In genomic region chr16:18392469-18393426, GRCm38 (mm10) we compare ENCODE assay signal across 7 mouse cellular contexts. TPM values are rescaled to one million over a fixed set of nuclear protein-coding genes. Genes with fewer than 3 reads are reported as not detected.
A peak's percentile ranks its signal among the peaks of the same experiment; 100 is the strongest.
DNase-seq lines count a peak whose midpoint lies in the region; ATAC-seq lines count a peak whose summit lies in the region.

No protein-coding gene starts in this region.

- no peaks in the 10 kb centered on the region for H3K9me3 ChIP-seq in intestine, embryonic 15.5 days
- H3K9me3 ChIP-seq in limb, embryonic 12.5 days: no peaks in the 10 kb centered on the region
- no peaks in the 10 kb centered on the region for H3K9me3 ChIP-seq in midbrain, embryonic 13.5 days

- peak overlapping the region; percentile 65 for H3K4me3 ChIP-seq in intestine, embryonic 15.5 days (replicated peaks)
- peak overlapping the region; percentile 81 for H3K4me3 ChIP-seq in limb, embryonic 12.5 days (replicated peaks)
- H3K4me3 ChIP-seq in midbrain, embryonic 13.5 days (replicated peaks): peak overlapping the region; percentile 88

- peak; percentile 96 for DNase-seq in adrenal gland, adult 2 months
- DNase-seq in embryo, embryonic 10.5 days (ENCODE audit: low spot score): peak; percentile 91
- DNase-seq in gastrocnemius, postnatal 4 days (ENCODE audit: low spot score in 2 of 2): peak; percentile 79 to 85
- DNase-seq in spleen, adult 18-20 months: peak; percentile 77 to 86

- WGBS in intestine, embryonic 15.5 days: under 1% methylated on average over 49 of the region's 63 CpGs
- under 1% methylated on average over 63 of the region's 63 CpGs for WGBS in limb, embryonic 12.5 days
- WGBS in midbrain, embryonic 13.5 days: under 1% methylated on average over 63 of the region's 63 CpGs

- peaks cover 2% of the 10 kb centered on the region for H3K36me3 ChIP-seq in intestine, embryonic 15.5 days
- peaks cover 15% of the 10 kb centered on the region for H3K36me3 ChIP-seq in limb, embryonic 12.5 days
- H3K36me3 ChIP-seq in midbrain, embryonic 13.5 days: peaks cover 23% of the 10 kb centered on the region

- H3K4me1 ChIP-seq in intestine, embryonic 15.5 days (replicated peaks): peaks cover 40% of the 10 kb centered on the region
- peaks cover 47% of the 10 kb centered on the region for H3K4me1 ChIP-seq in limb, embryonic 12.5 days (replicated peaks)
- H3K4me1 ChIP-seq in midbrain, embryonic 13.5 days (replicated peaks): peaks cover 68% of the 10 kb centered on the region

- peak; percentile 93 for ATAC-seq in intestine, embryonic 15.5 days
- peak; percentile 80 for ATAC-seq in limb, embryonic 12.5 days (ENCODE audit: insufficient number of reproducible peaks, insufficient read depth, low FRiP score, low TSS enrichment, low read depth)
- ATAC-seq in midbrain, embryonic 13.5 days: peak; percentile 83

- H3K9ac ChIP-seq in intestine, embryonic 15.5 days: peak overlapping the region; percentile 75
- peak overlapping the region; percentile 80 for H3K9ac ChIP-seq in limb, embryonic 12.5 days (replicated peaks)
- peak overlapping the region; percentile 94 for H3K9ac ChIP-seq in midbrain, embryonic 13.5 days (replicated peaks)

- no peaks in the 10 kb centered on the region for H3K27me3 ChIP-seq in intestine, embryonic 15.5 days (replicated peaks)
- no peaks in the 10 kb centered on the region for H3K27me3 ChIP-seq in limb, embryonic 12.5 days
- H3K27me3 ChIP-seq in midbrain, embryonic 13.5 days: no peaks in the 10 kb centered on the region

- peak overlapping the region; percentile 94 for H3K4me2 ChIP-seq in intestine, embryonic 15.5 days (replicated peaks)
- H3K4me2 ChIP-seq in limb, embryonic 12.5 days: peak overlapping the region; percentile 90
- H3K4me2 ChIP-seq in midbrain, embryonic 13.5 days (replicated peaks): peak overlapping the region; percentile 87

- peak overlapping the region; percentile 57 for H3K27ac ChIP-seq in intestine, embryonic 15.5 days
- H3K27ac ChIP-seq in limb, embryonic 12.5 days: peak overlapping the region; percentile 81
- peak overlapping the region; percentile 96 for H3K27ac ChIP-seq in midbrain, embryonic 13.5 days

RNA-seq across cellular contexts. Expression of gene Txnrd2, which starts 33.4 kb away (rescaled TPM):
- 10 to 100 TPM; 73.3 TPM for total RNA-seq in adrenal gland, adult 2 months (2021)
- 50.3 and 64.6 TPM in 2 replicates for polyA plus RNA-seq in adrenal gland, adult 2 months (2012; rRNA removed)
- total RNA-seq in gastrocnemius, postnatal 4 days (2021): 10 to 100 TPM; 10.1 to 14.9 TPM
- 25.4 and 25.8 TPM in 2 replicates for polyA plus RNA-seq in intestine, embryonic 15.5 days (2015; fragmentation: Nextera tagmentation; extraction: Ambion mirVana)
- 23.1 and 26.1 TPM in 2 replicates for polyA plus RNA-seq in limb, embryonic 12.5 days (2016; fragmentation: Nextera tagmentation; extraction: Ambion mirVana)
- 25.9 and 28.6 TPM in 2 replicates for polyA plus RNA-seq in midbrain, embryonic 13.5 days (2015; fragmentation: Nextera tagmentation; extraction: Ambion mirVana)

RNA-seq across cellular contexts. Expression of gene Comt, which starts 33.9 kb away (rescaled TPM):
- 100 to 1,000 TPM; 203 to 288 TPM for total RNA-seq in adrenal gland, adult 2 months (2021)
- polyA plus RNA-seq in adrenal gland, adult 2 months (2012; rRNA removed): 407 and 432 TPM in 2 replicates
- total RNA-seq in gastrocnemius, postnatal 4 days (2021): 10 to 100 TPM; 52.9 to 62.8 TPM
- 89.5 and 97.1 TPM in 2 replicates for polyA plus RNA-seq in intestine, embryonic 15.5 days (2015; fragmentation: Nextera tagmentation; extraction: Ambion mirVana)
- polyA plus RNA-seq in limb, embryonic 12.5 days (2016; fragmentation: Nextera tagmentation; extraction: Ambion mirVana): 66.5 and 71.0 TPM in 2 replicates
- 75.7 and 78.8 TPM in 2 replicates for polyA plus RNA-seq in midbrain, embryonic 13.5 days (2015; fragmentation: Nextera tagmentation; extraction: Ambion mirVana)

RNA-seq across cellular contexts. Expression of gene Arvcf, which starts 44.8 kb away (rescaled TPM):
- 10 to 100 TPM; 33.4 to 48.9 TPM for total RNA-seq in adrenal gland, adult 2 months (2021)
- polyA plus RNA-seq in adrenal gland, adult 2 months (2012; rRNA removed): 54.2 and 59.1 TPM in 2 replicates
- 10 to 100 TPM; 34.6 to 36.9 TPM for total RNA-seq in gastrocnemius, postnatal 4 days (2021)
- polyA plus RNA-seq in intestine, embryonic 15.5 days (2015; fragmentation: Nextera tagmentation; extraction: Ambion mirVana): 21.7 and 22.1 TPM in 2 replicates
- polyA plus RNA-seq in limb, embryonic 12.5 days (2016; fragmentation: Nextera tagmentation; extraction: Ambion mirVana): 46.3 and 50.6 TPM in 2 replicates
- polyA plus RNA-seq in midbrain, embryonic 13.5 days (2015; fragmentation: Nextera tagmentation; extraction: Ambion mirVana): 109 and 111 TPM in 2 replicates

RNA-seq across cellular contexts. Expression of gene Tango2, which starts 44.8 kb away (rescaled TPM):
- total RNA-seq in adrenal gland, adult 2 months (2021): 10 to 100 TPM; 36.1 to 37.1 TPM
- 40.6 and 51.1 TPM in 2 replicates for polyA plus RNA-seq in adrenal gland, adult 2 months (2012; rRNA removed)
- 10 to 100 TPM; 18.7 to 18.8 TPM for total RNA-seq in gastrocnemius, postnatal 4 days (2021)
- polyA plus RNA-seq in intestine, embryonic 15.5 days (2015; fragmentation: Nextera tagmentation; extraction: Ambion mirVana): 43.0 and 49.4 TPM in 2 replicates
- polyA plus RNA-seq in limb, embryonic 12.5 days (2016; fragmentation: Nextera tagmentation; extraction: Ambion mirVana): 21.7 and 21.8 TPM in 2 replicates
- 63.1 and 66.5 TPM in 2 replicates for polyA plus RNA-seq in midbrain, embryonic 13.5 days (2015; fragmentation: Nextera tagmentation; extraction: Ambion mirVana)

Comparison
In these comparisons a context has a peak if more than half of its experiments do, and no peak if none do; other contexts are left out.
1. Peak in every context shown above with its lines: DNase-seq, ATAC-seq, H3K4me3 ChIP-seq and H3K27ac ChIP-seq.